Mouse (Mus musculus) megakaryocyte, embryonic 14.5 days (primary cell): ENCODE measurements around the gene Adipor2. TPM values are rescaled to one million over a fixed set of nuclear protein-coding genes. Genes with fewer than 3 reads are reported as not detected.
A peak's percentile ranks its signal among the peaks of the same experiment; 100 is the strongest.

Experiments
- H3K27me3 ChIP-seq: replicated peaks from 2 replicates; pipeline ENCODE3; 2012; ENCODE audit warnings: inconsistent platforms
- H3K36me3 ChIP-seq: replicated peaks from 2 replicates; pipeline ENCODE3; 2012; ENCODE audit warnings: low read length, inconsistent platforms, mixed read lengths
- H3K4me1 ChIP-seq: 2 replicates; pipeline ENCODE4 v1.6.1; 2012; ENCODE audit warnings: inconsistent platforms
- H3K4me3 ChIP-seq: replicated peaks from 2 replicates; pipeline ENCODE3; 2012; ENCODE audit warnings: moderate library complexity, mild to moderate bottlenecking, inconsistent platforms
- H3K9me3 ChIP-seq: 2 replicates; pipeline ENCODE4 v1.6.1; 2012; ENCODE audit warnings: inconsistent platforms
- FLI1 ChIP-seq: IDR thresholded peaks from 2 replicates; pipeline ENCODE4 v1.6.1; 2012; ENCODE audit warnings: low read length, inconsistent platforms, mixed read lengths
- GATA1 ChIP-seq: IDR thresholded peaks from 3 replicates; pipeline ENCODE4 v1.6.1; 2012; ENCODE audit warnings: mixed read lengths, low read length, inconsistent platforms, borderline replicate concordance
- polyA plus RNA-seq: library from polyadenylated mRNA; stranded (reverse); fragments of >175 nt; gene quantifications from 2 replicates; pipeline ENCODE4 v1.2.3, GENCODE M21; 2012; ENCODE audit warnings: low replicate concordance; ENCODE audit not compliant: insufficient read depth

The Adipor2 gene
- polyA plus RNA-seq, 1 experiment = 6.0 TPM

DNA sequence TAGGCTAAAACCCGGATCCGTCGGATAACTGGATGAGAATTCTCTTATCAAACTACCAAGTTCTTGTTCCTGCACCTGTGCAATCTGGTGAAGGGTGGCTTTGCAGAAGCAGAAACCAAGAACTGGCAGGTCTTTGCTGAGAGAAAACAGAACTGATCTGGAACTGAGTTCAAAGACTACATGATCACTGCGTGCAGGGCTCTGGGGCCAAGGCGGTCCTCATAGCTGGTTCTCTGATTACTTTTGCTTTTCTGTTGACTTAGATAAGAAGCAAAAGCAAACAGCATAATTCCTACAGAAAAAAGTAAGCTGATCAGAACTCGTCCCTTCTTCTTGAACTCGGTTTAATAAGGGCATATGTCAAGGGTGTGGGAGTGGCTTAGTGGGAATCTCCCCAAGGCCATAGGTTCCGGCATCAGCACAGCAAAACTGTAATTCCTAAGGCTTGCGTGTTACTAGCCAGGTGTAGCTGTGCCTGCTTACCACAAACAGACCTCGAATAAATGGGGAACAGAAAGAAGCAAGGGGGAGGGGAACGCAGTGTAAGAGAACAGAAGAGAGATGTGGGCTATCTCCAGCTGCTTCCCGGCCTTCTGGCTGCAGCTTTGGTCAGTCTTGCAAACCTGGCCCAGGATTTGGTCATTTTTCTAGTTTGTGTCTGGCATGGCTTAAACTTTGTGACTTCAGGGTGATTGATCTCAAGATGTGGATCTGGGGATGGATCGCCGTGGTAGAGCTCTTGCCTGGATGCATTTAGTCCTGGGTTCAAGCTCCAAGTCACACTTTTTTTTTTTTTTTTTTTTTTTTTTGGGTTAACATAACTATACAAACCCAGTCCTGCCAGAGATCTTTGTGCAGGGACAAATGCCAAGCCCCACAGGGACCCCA, 21.8 kb downstream of the Adipor2 start:
- no peaks in the 10 kb centered on the region for H3K27me3 ChIP-seq
- TF ChIP-seq FLI1 = no peak
- no peak for TF ChIP-seq GATA1
- peaks cover 3% of the 10 kb centered on the region for H3K36me3 ChIP-seq
- peaks cover 3% of the 10 kb centered on the region; the same call in 1 of the 2 replicates for H3K9me3 ChIP-seq
- H3K4me1 ChIP-seq = peaks cover 44% of the 10 kb centered on the region
- H3K4me3 ChIP-seq = peak overlapping the region; percentile 87

GRCm38 (mm10) chr6:119392836-119393235, 24.7 kb downstream of the Adipor2 start:
- H3K4me1 ChIP-seq = peaks cover 46% of the 10 kb centered on the region
- peaks cover 3% of the 10 kb centered on the region for H3K36me3 ChIP-seq
- no peak for TF ChIP-seq FLI1
- no peaks in the 10 kb centered on the region; the same call in 1 of the 2 replicates for H3K9me3 ChIP-seq
- H3K27me3 ChIP-seq = no peaks in the 10 kb centered on the region
- H3K4me3 ChIP-seq = no peak overlapping the region

DNA sequence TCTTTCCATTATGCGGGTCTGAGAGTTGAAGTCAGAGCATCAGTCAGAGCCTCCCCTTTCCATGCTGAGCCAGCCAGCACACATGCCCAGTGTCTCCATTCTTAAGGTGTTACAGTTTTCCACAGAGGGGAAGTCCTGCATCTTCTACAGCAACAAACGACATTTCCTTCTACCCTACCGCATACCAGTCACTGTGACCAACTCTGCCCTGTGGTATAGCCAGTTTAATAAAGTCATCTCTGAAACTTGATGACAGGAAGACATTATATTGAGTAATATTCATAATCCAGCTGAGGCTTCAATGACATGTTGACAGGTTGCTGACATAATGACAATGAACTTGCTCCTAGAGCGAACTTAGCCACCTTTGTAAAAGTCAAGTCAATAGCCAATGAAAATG, 26.8 kb downstream of the Adipor2 start:
- H3K36me3 ChIP-seq = no peaks in the 10 kb centered on the region
- peak overlapping the region; percentile 0 for H3K4me3 ChIP-seq
- peaks cover 52% of the 10 kb centered on the region for H3K4me1 ChIP-seq
- TF ChIP-seq GATA1 = no peak
- no peak for TF ChIP-seq FLI1
- H3K9me3 ChIP-seq = no peaks in the 10 kb centered on the region
- H3K27me3 ChIP-seq = no peaks in the 10 kb centered on the region

DNA sequence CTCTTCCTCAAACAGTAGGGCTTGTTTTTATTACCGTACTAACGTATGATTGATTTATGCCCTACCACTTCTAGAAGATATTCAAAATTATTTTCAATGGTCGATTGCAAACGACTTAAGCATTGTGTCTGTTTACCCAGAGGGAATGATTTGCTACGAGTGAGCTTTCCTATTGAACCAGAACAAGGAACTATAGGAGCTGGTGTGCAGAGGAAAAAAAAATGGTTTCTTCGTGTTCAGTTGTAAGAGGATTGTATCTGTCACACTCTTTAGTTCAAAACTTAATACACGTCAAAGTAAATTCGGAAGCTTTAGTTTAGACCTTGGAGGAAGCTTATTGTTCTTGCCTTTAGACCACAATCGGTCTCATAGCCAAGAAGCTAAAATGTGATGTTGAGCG, 28.4 kb downstream of the Adipor2 start:
- Histone ChIP-seq H3K4me3 (peak overlapping the region; percentile 95), H3K4me1 (peaks cover 54% of the 10 kb centered on the region), H3K27me3 (no peaks in the 10 kb centered on the region), H3K9me3 (no peaks in the 10 kb centered on the region), H3K36me3 (peaks cover 11% of the 10 kb centered on the region)
- TF ChIP-seq FLI1 (no peak), GATA1 (no peak)

DNA sequence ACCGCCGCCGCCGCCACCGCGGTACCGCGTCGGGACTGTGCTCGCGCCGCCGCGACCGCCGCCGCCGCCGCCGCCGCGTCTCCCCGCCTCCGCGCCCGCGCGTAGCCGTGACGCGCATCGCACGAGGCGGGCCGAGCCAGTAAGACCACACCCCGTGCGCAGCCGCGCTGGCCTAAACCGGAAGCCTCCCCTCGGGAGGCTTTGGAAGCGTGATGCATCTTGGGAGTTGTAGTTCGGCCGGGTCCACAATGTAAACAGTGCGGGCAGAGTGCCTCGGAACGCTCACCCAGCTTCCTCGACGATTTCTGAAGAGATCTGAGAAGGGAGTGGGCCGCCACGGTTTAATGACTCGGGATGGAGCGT, 28.9 kb downstream of the Adipor2 start:
- Histone ChIP-seq H3K36me3 (peaks cover 15% of the 10 kb centered on the region), H3K9me3 (no peaks in the 10 kb centered on the region)
- TF ChIP-seq FLI1 = no peak
- no peak for TF ChIP-seq GATA1

DNA sequence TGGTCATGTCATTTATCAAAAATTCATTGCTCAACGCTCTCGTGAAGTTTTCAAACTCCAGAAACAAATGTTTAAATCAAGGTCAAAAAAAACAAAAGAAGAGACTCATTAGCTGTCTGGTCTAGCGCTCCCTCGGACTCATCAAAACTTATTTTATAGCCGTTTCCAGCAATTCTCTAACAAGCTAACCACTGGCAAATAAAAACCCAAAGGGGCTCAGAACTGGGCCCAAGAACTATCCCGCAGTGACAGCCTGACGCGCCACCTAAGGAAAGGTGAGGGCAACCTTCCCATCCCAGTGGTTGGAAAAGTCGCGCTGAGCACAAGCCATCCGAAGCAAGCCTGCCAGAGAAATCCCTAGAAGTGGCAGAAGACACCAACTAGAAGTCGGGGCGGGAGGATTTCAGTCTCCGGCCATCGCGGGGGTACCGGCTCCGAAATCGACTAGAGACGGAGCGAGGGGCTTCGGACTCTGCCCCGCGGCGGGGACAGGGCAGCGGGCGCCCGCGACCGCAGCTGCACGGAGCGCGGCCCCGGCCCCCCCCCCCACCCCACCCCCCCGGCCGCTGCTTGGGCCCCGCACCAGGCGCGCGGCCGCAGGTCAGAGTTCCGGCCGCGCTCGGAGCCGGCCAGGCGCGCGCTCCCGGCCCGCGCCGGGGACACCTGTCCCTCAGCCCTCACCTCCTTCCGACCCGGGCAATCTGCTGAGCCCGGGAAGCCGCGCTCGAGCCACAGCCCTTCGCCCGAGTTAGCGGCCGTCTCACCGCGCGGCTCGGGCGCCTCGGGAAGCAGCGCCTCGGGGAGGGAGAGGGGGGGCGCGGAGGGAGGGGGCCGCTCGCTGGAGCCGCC, 29.5 kb downstream of the Adipor2 start:
- TF ChIP-seq GATA1 (no peak), FLI1 (no peak)
- peaks cover 56% of the 10 kb centered on the region for H3K4me1 ChIP-seq
- H3K36me3 ChIP-seq = peaks cover 21% of the 10 kb centered on the region
- H3K4me3 ChIP-seq = peak overlapping the region; percentile 95
- H3K27me3 ChIP-seq = no peaks in the 10 kb centered on the region
- no peaks in the 10 kb centered on the region for H3K9me3 ChIP-seq

More for the DNA sequence above, 28.9 kb downstream of the Adipor2 start:
- Histone ChIP-seq H3K27me3 (no peaks in the 10 kb centered on the region), H3K4me1 (peaks cover 56% of the 10 kb centered on the region), H3K4me3 (peak overlapping the region; percentile 95)

DNA sequence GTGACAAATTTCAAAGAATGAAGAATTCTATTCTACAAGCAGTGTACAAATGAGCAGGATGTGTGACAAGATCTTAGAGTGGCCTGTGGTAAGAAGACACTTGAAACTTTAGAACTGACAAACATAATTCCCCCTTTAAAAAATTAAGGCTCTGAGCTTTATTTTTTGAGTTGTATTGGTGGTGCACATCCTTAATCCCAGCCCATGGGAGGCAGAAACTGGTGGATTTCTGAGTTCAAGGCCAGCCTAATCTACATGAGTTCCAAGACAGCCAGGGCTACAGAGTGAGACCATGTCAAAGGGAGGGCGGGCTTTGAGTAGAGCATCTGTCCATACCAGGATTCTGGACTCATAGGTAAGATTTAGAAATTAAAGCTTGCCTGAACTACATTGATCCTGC, 30.7 kb downstream of the Adipor2 start:
- H3K36me3 ChIP-seq = peaks cover 32% of the 10 kb centered on the region
- TF ChIP-seq GATA1 = no peak
- no peak for TF ChIP-seq FLI1
- no peaks in the 10 kb centered on the region for H3K9me3 ChIP-seq
- H3K4me1 ChIP-seq = peaks cover 60% of the 10 kb centered on the region
- H3K4me3 ChIP-seq = peak overlapping the region; percentile 95
- H3K27me3 ChIP-seq = no peaks in the 10 kb centered on the region

- TF ChIP-seq FLI1 (no peak), GATA1 (no peak)
- Histone ChIP-seq H3K4me3 (peak overlapping the region; percentile 11), H3K27me3 (no peaks in the 10 kb centered on the region), H3K4me1 (peaks cover 60% of the 10 kb centered on the region), H3K36me3 (peaks cover 32% of the 10 kb centered on the region), H3K9me3 (no peaks in the 10 kb centered on the region)
These were observed 31.1 kb downstream of the Adipor2 start for GRCm38 (mm10) chr6:119386421-119386820.

- H3K4me1 ChIP-seq = peaks cover 60% of the 10 kb centered on the region
- no peaks in the 10 kb centered on the region for H3K27me3 ChIP-seq
- no peak overlapping the region for H3K4me3 ChIP-seq
- TF ChIP-seq GATA1 (no peak), FLI1 (no peak)
- peaks cover 34% of the 10 kb centered on the region for H3K36me3 ChIP-seq
- H3K9me3 ChIP-seq = no peaks in the 10 kb centered on the region
These were observed 31.8 kb downstream of the Adipor2 start for GRCm38 (mm10) chr6:119385668-119386067.

- no peaks in the 10 kb centered on the region for H3K9me3 ChIP-seq
- no peaks in the 10 kb centered on the region for H3K27me3 ChIP-seq
- TF ChIP-seq GATA1 (no peak), FLI1 (no peak)
- H3K36me3 ChIP-seq = peaks cover 27% of the 10 kb centered on the region
- H3K4me3 ChIP-seq = no peak overlapping the region
- H3K4me1 ChIP-seq = peaks cover 83% of the 10 kb centered on the region
These were observed 38.9 kb downstream of the Adipor2 start for GRCm38 (mm10) chr6:119378631-119379030.
